Mouse (Mus musculus) left cerebral cortex, postnatal 14 days (tissue): ENCODE data around the gene Spg7. TPM values are rescaled to one million over a fixed set of nuclear protein-coding genes. Genes with fewer than 3 reads are reported as not detected.
"Not testable (repeated sequence)": the region's sequence is repeated elsewhere in the genome, so short reads cannot be mapped to it uniquely, and the experiment has no call there.

Experiments
- DNase-seq, 2 experiments: peaks; one replicate each; pipeline ENCODE4 v3.0.0; 2021 to 2022; ENCODE audit warnings: low spot score in 2 of 2, mixed read lengths in 1 of 2
- intact Hi-C: fragments of 180-260 bp; cut with DNase I; formaldehyde crosslinking; loops from one replicate; pipeline ENCODE4 v1.15.1; 2025
- long read RNA-seq, 2 experiments: library from polyadenylated mRNA; stranded (forward); transcript quantifications; one replicate each; pipeline ENCODE4 v2.0.0; 2021
- total RNA-seq, 2 experiments: library from RNA; stranded (reverse); gene quantifications; 2 replicates each; pipeline ENCODE4 v1.2.3; 2021

The Spg7 gene
- 10 to 100 TPM; 69.0 to 69.4 TPM for total RNA-seq
- long read RNA-seq, experiment 1, transcript Spg7-209 (17 exons, 2,896 nt): major isoform, 70 of 107 reads
- long read RNA-seq, experiment 1, partial matches to known transcripts: 10 of 107 reads
- long read RNA-seq, experiment 1, other reads (novel, unspliced or antisense): 27 of 107 reads
- long read RNA-seq, experiment 2, transcript Spg7-209 (17 exons, 2,896 nt): major isoform, 51 of 87 reads
- long read RNA-seq, experiment 2, partial matches to known transcripts: 4 of 87 reads
- long read RNA-seq, experiment 2, other reads (novel, unspliced or antisense): 32 of 87 reads

GRCm38 (mm10) chr8:123062721-123063120 lies at the start of gene Spg7:
TSS of gene Spg7 (plus strand) at chr8:123062942.
- no peak for DNase-seq

GRCm38 (mm10) chr8:123014429-123014828 lies 48.3 kb upstream of the Spg7 start:
- intact Hi-C loops: no loop called here

More at GRCm38 (mm10) chr8:123062721-123063120, at the start of gene Spg7:
- intact Hi-C loops: no loop called here

DNA sequence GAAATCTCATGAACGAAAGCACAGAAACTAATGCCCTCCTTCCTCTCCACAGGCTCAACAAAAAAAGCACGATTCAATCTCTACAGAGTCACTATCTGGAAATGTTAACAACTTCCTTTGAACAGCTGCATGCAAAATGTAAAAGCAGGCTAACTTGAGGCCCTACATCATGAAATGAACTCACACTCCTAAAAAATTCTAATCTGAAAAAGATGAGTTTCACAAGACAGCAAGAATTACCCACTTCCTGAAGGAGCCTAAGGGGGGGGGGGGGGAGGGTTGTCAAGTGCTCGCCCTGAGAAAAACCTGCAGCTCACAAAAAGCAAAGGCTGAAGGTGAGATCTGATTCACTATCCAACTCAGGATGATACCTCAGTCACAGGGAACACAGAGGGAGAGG lies 47.7 kb upstream of the Spg7 start:
- peak in 1 of 2 experiments; percentile 23 for DNase-seq
- intact Hi-C loops: no loop called here

More at GRCm38 (mm10) chr8:123014429-123014828, 48.3 kb upstream of the Spg7 start:
- peak in 1 of 2 experiments; percentile 48 for DNase-seq

DNA sequence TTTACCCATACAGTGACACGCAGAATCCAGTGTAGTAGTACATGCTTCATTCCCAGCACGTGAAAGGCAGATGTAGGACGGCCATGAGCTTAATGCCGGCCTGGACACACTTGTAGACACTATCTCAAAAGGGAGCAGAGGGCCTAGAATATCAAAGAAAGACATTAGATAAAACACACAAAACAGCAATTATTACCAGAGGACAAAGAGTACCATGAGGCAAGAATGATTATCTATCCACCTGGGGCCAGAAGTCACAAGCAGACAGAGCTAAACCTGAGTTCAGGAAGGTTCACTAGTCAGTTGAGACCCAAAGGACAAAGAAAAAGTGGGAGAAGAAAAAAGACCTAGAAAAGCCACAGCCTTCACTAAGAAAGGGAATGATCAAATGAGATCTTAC lies 45.6 kb upstream of the Spg7 start:
- DNase-seq: no peak
- intact Hi-C loops: no loop called here

DNA sequence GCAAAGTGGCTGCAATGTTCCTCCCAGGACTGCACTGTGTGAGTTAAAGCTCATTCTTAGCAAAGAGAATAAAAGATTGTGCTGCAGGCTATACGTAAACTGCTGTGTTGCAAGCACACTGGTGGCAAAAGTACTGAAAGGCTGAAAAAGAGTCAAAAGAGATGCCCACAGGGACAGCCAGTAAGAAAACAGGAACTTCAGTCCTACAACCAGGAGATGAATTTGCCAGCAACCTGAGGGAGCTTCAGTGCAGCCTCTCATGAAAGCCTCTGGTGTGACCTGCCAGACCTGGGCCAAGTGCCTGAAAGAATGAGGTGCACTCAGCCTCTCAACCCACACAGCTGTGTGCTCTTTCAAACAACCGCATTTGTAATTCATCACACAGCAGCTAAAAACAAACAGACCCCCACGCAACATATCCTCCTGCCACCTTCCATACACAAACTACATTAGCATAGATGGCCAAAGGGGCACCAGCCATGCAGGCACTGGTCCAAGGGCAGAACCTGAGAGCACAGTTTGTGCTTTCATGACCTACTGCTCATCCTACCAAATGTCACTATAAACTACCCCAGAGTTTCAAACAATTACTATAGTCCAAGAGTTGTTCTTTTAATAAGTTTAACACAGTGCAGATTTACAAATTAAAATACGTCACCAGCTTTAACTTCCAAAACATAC lies 44.1 kb upstream of the Spg7 start:
- DNase-seq: no peak
- intact Hi-C loops: no loop called here

DNA sequence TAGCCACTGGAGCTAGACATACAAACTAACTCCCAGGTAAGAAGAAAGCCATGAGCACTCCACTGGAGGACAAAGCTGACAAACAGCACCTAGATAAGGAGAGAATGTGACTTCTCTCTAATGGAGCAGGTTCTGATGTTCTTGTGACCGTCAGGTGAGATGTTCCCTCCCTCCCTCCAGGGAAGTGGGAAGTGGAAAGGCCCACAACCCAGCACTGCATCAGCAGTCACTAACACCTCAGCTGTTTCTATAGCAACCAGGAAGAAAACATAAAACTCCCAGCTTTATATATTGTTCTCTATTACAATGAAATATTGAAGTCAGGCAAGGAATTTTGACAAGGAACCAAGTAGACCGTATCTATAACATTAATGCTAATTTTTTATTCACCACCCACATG lies 42.7 kb upstream of the Spg7 start:
- intact Hi-C loops: no loop called here
- DNase-seq: no peak

GRCm38 (mm10) chr8:123020859-123021258 lies 41.9 kb upstream of the Spg7 start:
- DNase-seq: no peak
- intact Hi-C loops: no loop called here

DNA sequence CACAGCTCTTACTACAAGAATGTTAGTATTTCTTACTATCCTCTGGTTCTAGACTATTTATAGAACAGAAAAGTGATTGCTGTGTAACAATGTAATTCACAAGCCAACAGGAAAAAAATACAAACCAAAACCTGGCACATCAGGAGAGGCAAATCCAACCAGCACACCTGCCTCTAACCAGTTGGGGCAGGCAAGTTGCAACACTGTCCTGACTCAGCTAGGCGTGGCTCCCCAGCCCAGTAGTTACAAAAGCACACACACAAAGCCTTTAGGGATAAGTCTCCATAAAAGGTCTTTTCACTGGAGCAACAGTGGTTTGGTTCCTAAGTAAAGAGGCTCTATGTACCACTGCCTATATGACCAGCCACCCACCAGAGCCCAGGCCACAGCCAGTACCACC lies 41.5 kb upstream of the Spg7 start:
- intact Hi-C loops: no loop called here
- DNase-seq: no peak

- DNase-seq: no peak
- intact Hi-C loops: no loop called here
These were observed 40.0 kb upstream of the Spg7 start for GRCm38 (mm10) chr8:123022727-123023126.

GRCm38 (mm10) chr8:123024226-123024625 lies 38.5 kb upstream of the Spg7 start:
- intact Hi-C loops: no loop called here
- DNase-seq: no peak

- DNase-seq: no peak
- intact Hi-C loops: no loop called here
These were observed 36.8 kb upstream of the Spg7 start for GRCm38 (mm10) chr8:123025951-123026351.

DNA sequence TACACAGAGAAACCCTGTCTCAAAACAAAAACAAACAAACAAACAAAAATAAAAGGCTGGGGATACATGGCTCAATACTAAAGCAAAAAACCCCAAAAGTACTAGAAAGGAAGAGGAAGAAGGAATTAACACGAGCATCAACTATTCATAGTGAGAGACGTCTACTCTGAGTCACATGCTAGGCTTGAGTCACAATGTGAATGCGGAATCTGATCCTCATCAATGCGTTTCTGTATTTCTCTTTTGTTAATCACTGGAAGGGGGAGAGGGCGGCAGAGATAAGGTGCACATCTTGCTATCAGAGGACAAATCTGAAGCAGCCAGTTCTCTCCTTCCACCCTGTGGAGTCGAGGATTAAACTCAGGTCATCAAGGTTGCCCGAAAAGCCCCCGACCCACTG lies 35.0 kb upstream of the Spg7 start:
- intact Hi-C loops: no loop called here
- no peak for DNase-seq

DNA sequence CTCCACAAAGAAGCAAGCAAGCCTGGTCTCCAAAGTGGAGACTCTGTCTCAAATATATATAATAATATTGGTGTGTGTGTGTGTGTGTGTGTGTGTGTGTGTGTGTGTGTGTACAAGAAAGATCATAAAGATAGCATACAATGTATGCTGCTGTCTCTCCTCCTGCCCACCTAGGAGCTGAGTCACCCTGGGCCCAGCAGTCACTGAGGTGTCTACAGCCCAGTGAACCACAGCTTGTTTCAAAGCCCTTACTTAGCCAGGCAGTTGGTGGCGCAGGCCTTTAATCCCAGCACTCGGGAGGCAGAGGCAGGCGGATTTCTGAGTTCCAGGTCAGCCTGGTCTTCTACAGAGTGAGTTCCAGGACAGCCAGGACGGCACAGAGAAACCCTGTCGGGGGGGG lies 32.7 kb upstream of the Spg7 start:
- DNase-seq: not testable (repeated sequence)
- intact Hi-C loops: loop anchor here (5.0 kb wide), 1 partner anchor 38 kb away; no protein-coding TSS in a partner anchor

- intact Hi-C loops: loop anchor here (5.0 kb wide), 1 partner anchor 39 kb away; no protein-coding TSS in a partner anchor
- no peak for DNase-seq
These were observed 31.3 kb upstream of the Spg7 start for GRCm38 (mm10) chr8:123031321-123031978.

DNA sequence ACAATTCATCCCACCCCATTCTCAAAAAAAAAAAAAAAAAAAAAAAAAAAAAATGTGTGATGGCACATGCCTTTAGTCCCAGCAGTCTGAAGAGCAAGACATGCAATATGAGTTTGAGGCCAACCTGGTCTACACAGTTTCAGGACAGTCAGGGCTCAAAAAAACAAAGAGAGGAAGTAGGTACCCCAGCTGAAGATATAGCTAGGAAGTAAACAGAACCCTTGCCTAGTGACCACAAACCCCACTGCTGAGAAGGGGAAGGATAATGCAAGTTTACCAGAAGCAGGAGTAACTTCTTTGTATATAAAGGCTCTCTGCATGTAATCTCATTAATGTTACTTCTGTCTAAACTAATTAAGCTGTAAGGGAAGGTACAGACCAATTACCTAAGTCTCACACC lies 30.0 kb upstream of the Spg7 start:
- intact Hi-C loops: loop anchor here (5.0 kb wide), 1 partner anchor 40 kb away; no protein-coding TSS in a partner anchor
- no peak for DNase-seq

GRCm38 (mm10) chr8:123033431-123033830 lies 29.3 kb upstream of the Spg7 start:
- intact Hi-C loops: loop anchor here (5.0 kb wide), 1 partner anchor 41 kb away; no protein-coding TSS in a partner anchor
- no peak for DNase-seq

GRCm38 (mm10) chr8:123034171-123034570 lies 28.6 kb upstream of the Spg7 start:
- no peak for DNase-seq
- intact Hi-C loops: loop anchor here (5.0 kb wide), 1 partner anchor 42 kb away; no protein-coding TSS in a partner anchor

DNA sequence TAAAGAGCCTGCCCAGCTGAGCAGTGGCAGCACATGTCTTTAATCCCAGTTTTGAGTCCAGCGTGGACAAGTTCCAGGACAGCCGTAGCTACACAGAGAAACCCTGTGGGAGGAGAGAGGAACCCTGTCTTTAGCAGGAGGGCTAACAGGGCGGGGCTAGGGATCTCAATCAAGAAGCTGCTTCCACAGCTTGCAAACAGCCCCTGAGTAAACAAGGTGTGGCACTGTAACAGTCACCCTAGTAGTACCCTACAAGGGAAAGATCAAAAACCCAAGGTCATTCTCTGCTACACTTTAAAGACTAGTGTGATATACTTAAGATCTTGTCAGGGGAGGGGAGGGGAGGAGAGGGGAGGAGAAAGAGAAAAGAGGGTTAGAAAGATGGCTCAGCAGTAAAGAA lies 25.8 kb upstream of the Spg7 start:
- intact Hi-C loops: no loop called here
- DNase-seq: no peak

- no peak for DNase-seq
- intact Hi-C loops: no loop called here
These were observed 25.3 kb upstream of the Spg7 start for GRCm38 (mm10) chr8:123037487-123037886.

GRCm38 (mm10) chr8:123038351-123038750 lies 24.4 kb upstream of the Spg7 start:
- DNase-seq: no peak
- intact Hi-C loops: no loop called here
